Mouse (Mus musculus): Measurements from ENCODE around the gene Ankrd37. TPM values are rescaled to one million over a fixed set of nuclear protein-coding genes. Genes with fewer than 3 reads are reported as not detected.

Gene Ankrd37
- polyA plus RNA-seq, 1 experiment from 2014 or later, result 20.4 TPM

GRCm38 (mm10) chr8:45999138-45999783 is 6.2 kb downstream of the Ankrd37 start, which contains the start of gene Lrp2bp:
Gene Lrp2bp (plus strand): TSS chr8:45999303.
- Histone ChIP-seq H3K4me1 (peaks cover 14% of the 10 kb centered on the region), H3K27ac (peak within 1 kb of the TSS; percentile 97), H3K36me3 (peaks cover 23% of the 10 kb centered on the region), H3K27me3 (no peaks in the 10 kb centered on the region), H3K9me3 (no peaks in the 10 kb centered on the region), H3K4me2 (replicated peaks) (peak within 1 kb of the TSS; percentile 87), H3K9ac (peak within 1 kb of the TSS; percentile 88), H3K4me3 (peak within 1 kb of the TSS; percentile 55)
- no peak for ATAC-seq (ENCODE audit: low FRiP score, low read depth)
- 2% methylated on average over 22 of the region's 22 CpGs for WGBS

GRCm38 (mm10) chr8:45998228-45998627 is 7.3 kb downstream of the Ankrd37 start:
- WGBS, result 77% methylated on average over 2 of the region's 2 CpGs
- Histone ChIP-seq H3K9me3 (no peaks in the 10 kb centered on the region), H3K27me3 (no peaks in the 10 kb centered on the region), H3K4me3 (no peak overlapping the region), H3K36me3 (peaks cover 30% of the 10 kb centered on the region), H3K9ac (no peak overlapping the region), H3K4me2 (replicated peaks) (peak overlapping the region; percentile 87), H3K4me1 (peaks cover 14% of the 10 kb centered on the region), H3K27ac (no peak overlapping the region)
- ATAC-seq (ENCODE audit: low FRiP score, low read depth), result no peak

- no peak for ATAC-seq (ENCODE audit: low FRiP score, low read depth)
- H3K27me3 ChIP-seq, result no peaks in the 10 kb centered on the region
- no peaks in the 10 kb centered on the region for H3K9me3 ChIP-seq
- 89% methylated on average over 3 of the region's 3 CpGs for WGBS
- H3K9ac ChIP-seq, result no peak overlapping the region
- peaks cover 12% of the 10 kb centered on the region for H3K4me1 ChIP-seq
- no peak overlapping the region for H3K4me2 ChIP-seq (replicated peaks)
- H3K4me3 ChIP-seq, result no peak overlapping the region
- no peak overlapping the region for H3K27ac ChIP-seq
- H3K36me3 ChIP-seq, result peaks cover 44% of the 10 kb centered on the region
These were observed 9.9 kb downstream of the Ankrd37 start for GRCm38 (mm10) chr8:45995576-45995975.

- Histone ChIP-seq H3K4me1 (peaks cover 8% of the 10 kb centered on the region), H3K27me3 (no peaks in the 10 kb centered on the region), H3K4me3 (no peak overlapping the region), H3K36me3 (peaks cover 49% of the 10 kb centered on the region), H3K27ac (no peak overlapping the region), H3K9ac (no peak overlapping the region), H3K4me2 (replicated peaks) (no peak overlapping the region), H3K9me3 (no peaks in the 10 kb centered on the region)
- ATAC-seq (ENCODE audit: low FRiP score, low read depth), result no peak
- 88% methylated on average over 2 of the region's 2 CpGs for WGBS
These were observed 11.4 kb downstream of the Ankrd37 start for GRCm38 (mm10) chr8:45994111-45994510.

- Histone ChIP-seq H3K9ac (no peak overlapping the region), H3K9me3 (no peaks in the 10 kb centered on the region), H3K27me3 (no peaks in the 10 kb centered on the region), H3K27ac (no peak overlapping the region), H3K4me1 (peaks cover 10% of the 10 kb centered on the region), H3K4me3 (no peak overlapping the region), H3K36me3 (peaks cover 48% of the 10 kb centered on the region), H3K4me2 (replicated peaks) (no peak overlapping the region)
- 93% methylated on average over 4 of the region's 4 CpGs for WGBS
- ATAC-seq (ENCODE audit: low FRiP score, low read depth), result no peak
These were observed 14.7 kb downstream of the Ankrd37 start for GRCm38 (mm10) chr8:45990631-45991310.

- Histone ChIP-seq H3K27me3 (no peaks in the 10 kb centered on the region), H3K9me3 (no peaks in the 10 kb centered on the region), H3K4me3 (no peak overlapping the region), H3K27ac (no peak overlapping the region), H3K36me3 (peaks cover 48% of the 10 kb centered on the region), H3K4me2 (replicated peaks) (no peak overlapping the region), H3K9ac (no peak overlapping the region), H3K4me1 (peaks cover 10% of the 10 kb centered on the region)
- 41% methylated on average over 2 of the region's 2 CpGs for WGBS
- no peak for ATAC-seq (ENCODE audit: low FRiP score, low read depth)
These were observed 17.3 kb downstream of the Ankrd37 start for GRCm38 (mm10) chr8:45988189-45988588.

- Histone ChIP-seq H3K36me3 (peaks cover 59% of the 10 kb centered on the region), H3K27me3 (no peaks in the 10 kb centered on the region), H3K27ac (peak overlapping the region; percentile 48; the same call in 1 of the 2 replicates), H3K4me2 (replicated peaks) (no peak overlapping the region), H3K4me1 (peaks cover 10% of the 10 kb centered on the region), H3K9ac (no peak overlapping the region), H3K4me3 (no peak overlapping the region), H3K9me3 (no peaks in the 10 kb centered on the region)
- WGBS, result 56% methylated on average over 3 of the region's 3 CpGs
- no peak for ATAC-seq (ENCODE audit: low FRiP score, low read depth)
These were observed 18.8 kb downstream of the Ankrd37 start for GRCm38 (mm10) chr8:45986665-45987064.

GRCm38 (mm10) chr8:45975837-45976468 is 29.6 kb downstream of the Ankrd37 start:
- ATAC-seq (ENCODE audit: low FRiP score, low read depth), result peak; percentile 3; the same call in 1 of the 2 replicates
- 62% methylated on average over 11 of the region's 11 CpGs for WGBS

GRCm38 (mm10) chr8:45975126-45975836 is 30.2 kb downstream of the Ankrd37 start, which contains the start of the genes 1700029J07Rik and Ufsp2:
Gene 1700029J07Rik (minus strand): TSS chr8:45975252.
Gene Ufsp2 (plus strand): TSS chr8:45975528.
- Histone ChIP-seq H3K9me3 (peaks cover 8% of the 10 kb centered on the region), H3K27me3 (no peaks in the 10 kb centered on the region), H3K9ac (peak within 1 kb of the TSS; percentile 77), H3K4me2 (replicated peaks) (peak within 1 kb of the TSS; percentile 70), H3K4me3 (peak within 1 kb of the TSS; percentile 67), H3K36me3 (peaks cover 21% of the 10 kb centered on the region), H3K4me1 (peaks cover 14% of the 10 kb centered on the region), H3K27ac (peak within 1 kb of the TSS; percentile 86)
- peak; percentile 98 for ATAC-seq (ENCODE audit: low FRiP score, low read depth)
- WGBS, result 2% methylated on average over 57 of the region's 57 CpGs

More at GRCm38 (mm10) chr8:45975837-45976468, 29.6 kb downstream of the Ankrd37 start:
- Histone ChIP-seq H3K27ac (0 out of 2 replicates have a peak overlapping the region, but pooled peaks have one; percentile 10), H3K9me3 (peaks cover 5% of the 10 kb centered on the region), H3K4me2 (replicated peaks) (peak overlapping the region; percentile 70), H3K9ac (peak overlapping the region; percentile 77), H3K27me3 (no peaks in the 10 kb centered on the region), H3K4me1 (peaks cover 14% of the 10 kb centered on the region), H3K4me3 (peak overlapping the region; percentile 67), H3K36me3 (peaks cover 23% of the 10 kb centered on the region)

GRCm38 (mm10) chr8:45973988-45974505 is 31.5 kb downstream of the Ankrd37 start:
- 78% methylated on average over 8 of the region's 8 CpGs for WGBS
- H3K27ac ChIP-seq, result peak overlapping the region; percentile 86
- ATAC-seq (ENCODE audit: low FRiP score, low read depth), result no peak
- peak overlapping the region; percentile 70 for H3K4me2 ChIP-seq (replicated peaks)
- H3K27me3 ChIP-seq, result no peaks in the 10 kb centered on the region
- H3K9me3 ChIP-seq, result peaks cover 8% of the 10 kb centered on the region
- peak overlapping the region; percentile 67; the same call in 1 of the 2 replicates for H3K4me3 ChIP-seq
- H3K36me3 ChIP-seq, result peaks cover 16% of the 10 kb centered on the region
- peaks cover 14% of the 10 kb centered on the region for H3K4me1 ChIP-seq
- peak overlapping the region; percentile 68; the same call in 1 of the 2 replicates for H3K9ac ChIP-seq

GRCm38 (mm10) chr8:45970894-45971293 is 34.6 kb downstream of the Ankrd37 start:
- Histone ChIP-seq H3K27ac (no peak overlapping the region), H3K4me1 (peaks cover 8% of the 10 kb centered on the region), H3K4me3 (no peak overlapping the region), H3K9ac (no peak overlapping the region), H3K9me3 (peaks cover 5% of the 10 kb centered on the region), H3K36me3 (peaks cover 5% of the 10 kb centered on the region; the same call in 1 of the 2 replicates), H3K27me3 (no peaks in the 10 kb centered on the region), H3K4me2 (replicated peaks) (no peak overlapping the region)
- 94% methylated on average over 12 of the region's 12 CpGs for WGBS
- no peak for ATAC-seq (ENCODE audit: low FRiP score, low read depth)

All from limb, embryonic 13.5 days (tissue).